Mouse (Mus musculus) inflammation-experienced regulatory T-cells, adult 16 weeks (primary cell): ENCODE measurements around the gene Tmem176b. TPM values are rescaled to one million over a fixed set of nuclear protein-coding genes. Genes with fewer than 3 reads are reported as not detected.

Source experiments
- polyA plus RNA-seq: library from polyadenylated mRNA; unstranded; fragments of 100-300 nt; shearing (Covaris generic); gene quantifications from one replicate; pipeline ENCODE4 v1.2.1, GENCODE M21; 2017

Gene Tmem176b
- polyA plus RNA-seq, result 15.7 TPM

DNA sequence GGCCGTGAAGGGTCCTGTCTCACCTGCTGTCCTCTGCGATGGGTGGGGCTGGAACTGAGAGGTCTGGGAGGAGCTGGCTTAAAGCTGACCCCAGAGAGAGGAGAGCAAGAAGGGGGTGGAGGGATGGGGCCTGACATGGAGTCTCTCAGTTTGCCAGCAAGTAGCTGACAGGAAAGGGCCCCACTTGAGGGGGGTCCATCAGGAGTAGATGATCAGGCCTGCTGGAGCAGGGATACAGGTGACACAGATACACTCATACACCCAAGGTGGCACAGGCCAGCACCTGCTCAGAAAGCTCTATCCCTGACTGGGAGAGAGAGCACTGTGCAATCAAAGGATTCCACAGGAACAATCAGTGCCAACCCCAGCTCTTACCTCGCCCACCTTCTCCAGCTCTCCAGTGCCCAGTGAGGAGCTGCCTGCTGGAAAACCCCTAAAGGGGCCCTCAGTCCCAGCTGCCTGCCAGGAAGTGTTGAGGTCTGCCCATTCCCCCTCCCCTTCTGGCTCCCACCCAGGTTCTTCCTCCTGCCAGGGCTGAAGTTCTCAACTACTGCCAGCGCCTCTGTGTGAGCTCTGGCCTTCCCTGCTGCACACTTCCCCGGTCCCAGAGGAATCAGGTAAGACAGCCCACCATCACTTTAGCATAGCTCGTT, at the start of gene Tmem176b:
Gene Tmem176b (minus strand): TSS at position 524 of the 653 bp plus-strand sequence.

DNA sequence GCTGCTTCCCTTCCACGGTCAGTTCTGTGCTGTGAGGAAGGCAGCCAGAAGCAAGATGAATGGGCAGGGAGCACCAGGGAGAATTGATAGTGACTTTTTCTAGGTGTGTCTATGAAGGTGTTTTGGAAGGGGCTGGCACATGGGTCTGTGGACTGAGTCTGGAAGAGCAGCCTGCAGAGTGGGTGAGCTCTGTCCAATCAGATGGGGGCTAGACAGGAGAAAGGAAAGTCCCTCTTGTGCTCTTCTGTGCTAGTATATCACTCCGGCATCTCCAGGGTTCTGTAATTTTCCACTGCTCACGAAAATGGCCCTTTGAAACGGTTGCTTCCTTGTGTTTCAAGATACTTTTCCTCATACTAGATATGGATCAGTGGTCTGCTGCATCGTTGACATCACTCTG, 31.3 kb upstream of the Tmem176b start, which contains the start of gene Aoc1:
Gene Aoc1 (plus strand): TSS at position 301 of the 400 bp plus-strand sequence.

DNA sequence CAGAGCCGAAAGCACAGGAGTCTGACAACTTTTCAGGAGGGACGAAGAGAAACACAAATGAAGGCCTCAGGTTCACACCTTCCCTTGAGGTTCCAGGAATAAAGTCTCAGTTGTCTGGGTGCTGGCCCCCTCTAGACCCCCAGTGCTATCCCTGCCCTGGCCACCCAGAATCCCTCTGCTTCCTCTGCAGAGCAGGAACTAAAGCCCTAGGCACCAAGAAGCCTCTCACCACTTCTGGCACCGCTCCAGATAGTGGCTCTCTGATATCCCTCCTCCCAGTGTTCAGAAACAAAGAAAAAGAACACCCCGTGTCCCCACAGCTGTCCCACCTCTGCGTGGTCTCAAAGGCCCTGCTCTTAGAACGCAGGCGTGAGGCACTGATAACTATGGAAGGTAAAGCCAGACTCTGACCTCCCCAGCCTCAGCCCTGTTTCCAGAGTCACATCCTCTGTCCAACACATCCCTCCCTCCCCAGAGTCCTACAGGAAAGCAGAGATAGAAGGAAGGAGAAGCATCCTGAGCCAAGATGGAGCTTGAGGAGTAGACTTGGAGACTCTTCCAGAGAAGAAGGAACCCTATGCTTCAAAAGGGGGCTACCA, 826 bp downstream of the Tmem176b start, which contains the start of gene Tmem176a:
Gene Tmem176a (plus strand): TSS at position 549 of the 599 bp plus-strand sequence.

Other genes starting within 250 kb of the Tmem176b start
- 8.3 TPM for gene Repin1, start 247.6 kb downstream of the Tmem176b start, polyA plus RNA-seq
- gene Gm44965, start 247.6 kb downstream of the Tmem176b start, polyA plus RNA-seq, result not detected
- 4.0 TPM for gene Zfp775, start 239.4 kb downstream of the Tmem176b start, polyA plus RNA-seq
- gene AI854703, start 214.7 kb downstream of the Tmem176b start, polyA plus RNA-seq, result 4.7 TPM
- 221 TPM for gene Gimap8, start 194.3 kb downstream of the Tmem176b start, polyA plus RNA-seq
- gene Gimap9, start 165.4 kb downstream of the Tmem176b start, polyA plus RNA-seq, result 328 TPM
- gene Gimap4, start 156.9 kb downstream of the Tmem176b start, polyA plus RNA-seq, result 1,649 TPM
- 1,052 TPM for gene Gimap6, start 133.3 kb downstream of the Tmem176b start, polyA plus RNA-seq
- 35.7 TPM for gene Gm28053, start 122.9 kb downstream of the Tmem176b start, polyA plus RNA-seq
- gene Gimap7, start 122.9 kb downstream of the Tmem176b start, polyA plus RNA-seq, result 547 TPM
- 363 TPM for gene Gimap1, start 102.4 kb downstream of the Tmem176b start, polyA plus RNA-seq
- gene Gimap5, start 95.3 kb downstream of the Tmem176b start, polyA plus RNA-seq, result 234 TPM
- gene Gimap3, start 70.6 kb downstream of the Tmem176b start, polyA plus RNA-seq, result 2,400 TPM
- 10.3 TPM for gene Tmem176a, start 577 bp downstream of the Tmem176b start, polyA plus RNA-seq
- 0.35 TPM for gene Aoc1, start 31.4 kb upstream of the Tmem176b start, polyA plus RNA-seq
- gene 1600015I10Rik, start 88.4 kb upstream of the Tmem176b start, polyA plus RNA-seq, result not detected
- not detected for gene Doxl2, start 133.5 kb upstream of the Tmem176b start, polyA plus RNA-seq
- gene Svs1, start 145.4 kb upstream of the Tmem176b start, polyA plus RNA-seq, result not detected
- gene Gpnmb, start 195.1 kb upstream of the Tmem176b start, polyA plus RNA-seq, result 2.0 TPM
- 33.0 TPM for gene Malsu1, start 232.3 kb upstream of the Tmem176b start, polyA plus RNA-seq